Mouse (Mus musculus) liver, postnatal 0 days (tissue): Measurements from ENCODE around the gene Ap3d1. TPM values are rescaled to one million over a fixed set of nuclear protein-coding genes. Genes with fewer than 3 reads are reported as not detected.
A peak's percentile ranks its signal among the peaks of the same experiment; 100 is the strongest.

Experiments
- ATAC-seq: fragments of 200-750 bp; cut with Nextera tagmentation; 2 replicates; pipeline ENCODE4 v1.8.0; 2017; ENCODE audit warnings: mild to moderate bottlenecking, moderate library complexity
- DNase-seq: peaks from one replicate; pipeline ENCODE4 v3.0.0-alpha.2; 2016
- H3K27ac ChIP-seq: fragments of 300-500 bp; sonication (generic); 2 replicates; pipeline ENCODE4 v1.5.1; 2014; ENCODE audit warnings: antibody characterized with exemption, moderate library complexity, mild to moderate bottlenecking, low read depth
- H3K27me3 ChIP-seq: fragments of 300-500 bp; sonication (generic); 2 replicates; pipeline ENCODE4 v1.6.1; 2014; ENCODE audit warnings: low read length, control low read depth, mixed read lengths; ENCODE audit not compliant: insufficient read depth
- H3K36me3 ChIP-seq: fragments of 300-500 bp; sonication (generic); replicated peaks from 2 replicates; pipeline ENCODE4 v1.6.1; 2014; ENCODE audit warnings: mild to moderate bottlenecking, control low read depth, low read length, moderate library complexity, mixed read lengths; ENCODE audit not compliant: insufficient read depth
- H3K4me1 ChIP-seq: fragments of 300-500 bp; sonication (generic); 2 replicates; pipeline ENCODE4 v1.6.1; 2014; ENCODE audit warnings: antibody characterized with exemption, mild to moderate bottlenecking, control low read depth; ENCODE audit not compliant: insufficient read depth
- H3K4me2 ChIP-seq: fragments of 300-500 bp; sonication (generic); 2 replicates; pipeline ENCODE4 v1.6.1; 2014; ENCODE audit warnings: low read depth, mild to moderate bottlenecking, low read length, moderate library complexity, mixed read lengths
- H3K4me3 ChIP-seq: fragments of 300-500 bp; sonication (generic); 2 replicates; pipeline ENCODE4 v1.5.1; 2014; ENCODE audit warnings: low read depth, low read length
- H3K9ac ChIP-seq: fragments of 300-500 bp; sonication (generic); replicated peaks from 2 replicates; pipeline ENCODE4 v1.6.1; 2014; ENCODE audit warnings: mild to moderate bottlenecking, moderate library complexity
- H3K9me3 ChIP-seq: fragments of 300-500 bp; sonication (generic); 2 replicates; pipeline ENCODE4 v1.6.1; 2016; ENCODE audit warnings: mild to moderate bottlenecking, control low read depth, low read length, mixed read lengths
- CTCF ChIP-seq: sonication (generic); IDR thresholded peaks from 2 replicates; pipeline ENCODE4 v1.5.1; 2016; ENCODE audit warnings: antibody characterized with exemption, low read depth
- EP300 ChIP-seq: IDR thresholded peaks from 2 replicates; pipeline ENCODE4 v1.6.1; 2016; ENCODE audit warnings: antibody characterized with exemption, low read depth, mild to moderate bottlenecking
- WGBS: fragments of 180-500 bp; shearing (Covaris S2); extraction: QIAGEN DNeasy Blood & Tissue Kit; methylation state at CpG from one replicate; pipeline ENCODE4 v1.1.7; 2014; ENCODE audit not compliant: insufficient replicate concordance; 5-methylcytosine and 5-hydroxymethylcytosine counted together
- polyA plus RNA-seq: library from polyadenylated mRNA; unstranded; fragments of >200 nt; fragmentation: Nextera tagmentation; extraction: Ambion mirVana; gene quantifications from 2 replicates; pipeline ENCODE4 v1.2.1, GENCODE M21; 2015

The Ap3d1 gene
- polyA plus RNA-seq, 1 experiment from 2014 or later: 19.0 TPM

- H3K27me3 ChIP-seq: no peaks in the 10 kb centered on the region
- peak overlapping the region; percentile 91 for H3K27ac ChIP-seq
- DNase-seq (no peak), ATAC-seq (peak; percentile 48)
- H3K4me3 ChIP-seq: peak overlapping the region; percentile 99
- H3K36me3 ChIP-seq: no peaks in the 10 kb centered on the region
- peak overlapping the region; percentile 98 for H3K9ac ChIP-seq
- H3K4me2 ChIP-seq: peak overlapping the region; percentile 91
- TF ChIP-seq EP300 (no peak), CTCF (no peak)
- H3K9me3 ChIP-seq: no peaks in the 10 kb centered on the region
- H3K4me1 ChIP-seq: peaks cover 57% of the 10 kb centered on the region
- under 1% methylated on average over 34 of the region's 75 CpGs for WGBS
Measured at GRCm38 (mm10) chr10:80755291-80756015, 13.4 kb upstream of the Ap3d1 start.

GRCm38 (mm10) chr10:80754594-80755290 lies 12.7 kb upstream of the Ap3d1 start, which contains the start of gene Dot1l:
Gene Dot1l (plus strand): TSS chr10:80755206.
- Histone ChIP-seq H3K4me3 (peak within 1 kb of the TSS; percentile 99), H3K9me3 (no peaks in the 10 kb centered on the region), H3K27ac (peak within 1 kb of the TSS; percentile 91), H3K4me1 (peaks cover 54% of the 10 kb centered on the region), H3K27me3 (no peaks in the 10 kb centered on the region), H3K9ac (peak within 1 kb of the TSS; percentile 98), H3K36me3 (no peaks in the 10 kb centered on the region), H3K4me2 (peak within 1 kb of the TSS; percentile 91)
- ATAC-seq (peak; percentile 91), DNase-seq (peak; percentile 99)
- TF ChIP-seq EP300: no peak
- no peak for TF ChIP-seq CTCF
- 2% methylated on average over 27 of the region's 57 CpGs for WGBS

- ATAC-seq (peak; percentile 49), DNase-seq (peak; percentile 92)
- TF ChIP-seq EP300 (no peak), CTCF (no peak)
- Histone ChIP-seq H3K4me2 (peak overlapping the region; percentile 67), H3K4me1 (peaks cover 36% of the 10 kb centered on the region), H3K9me3 (no peaks in the 10 kb centered on the region), H3K36me3 (no peaks in the 10 kb centered on the region), H3K4me3 (peak overlapping the region; percentile 18; the same call in 1 of the 2 replicates), H3K9ac (peak overlapping the region; percentile 23; the same call in 1 of the 2 replicates), H3K27me3 (no peaks in the 10 kb centered on the region), H3K27ac (peak overlapping the region; percentile 67)
- 2% methylated on average over 6 of the region's 6 CpGs for WGBS
Measured at GRCm38 (mm10) chr10:80752079-80752625, 10.1 kb upstream of the Ap3d1 start.

- peak overlapping the region; percentile 23 for H3K9ac ChIP-seq
Measured at GRCm38 (mm10) chr10:80751188-80751832, 9.2 kb upstream of the Ap3d1 start.

GRCm38 (mm10) chr10:80748609-80749008 lies 6.5 kb upstream of the Ap3d1 start:
- H3K9me3 ChIP-seq: no peaks in the 10 kb centered on the region
- H3K4me3 ChIP-seq: no peak overlapping the region
- DNase-seq (peak; percentile 70), ATAC-seq (no peak)
- no peak overlapping the region for H3K9ac ChIP-seq
- H3K27me3 ChIP-seq: no peaks in the 10 kb centered on the region
- peaks cover 27% of the 10 kb centered on the region for H3K4me1 ChIP-seq
- no peaks in the 10 kb centered on the region for H3K36me3 ChIP-seq
- 5% methylated on average over 6 of the region's 6 CpGs for WGBS
- no peak overlapping the region for H3K27ac ChIP-seq
- no peak overlapping the region for H3K4me2 ChIP-seq
- TF ChIP-seq EP300: no peak
- TF ChIP-seq CTCF: no peak

More at GRCm38 (mm10) chr10:80751188-80751832, 9.2 kb upstream of the Ap3d1 start:
- WGBS: 3% methylated on average over 16 of the region's 16 CpGs
- H3K27ac ChIP-seq: peak overlapping the region; percentile 67
- H3K4me2 ChIP-seq: peak overlapping the region; percentile 67
- DNase-seq: peak; percentile 53
- no peaks in the 10 kb centered on the region for H3K36me3 ChIP-seq
- peak; percentile 1; the same call in 1 of the 2 replicates for ATAC-seq
- peaks cover 27% of the 10 kb centered on the region for H3K4me1 ChIP-seq
- H3K27me3 ChIP-seq: no peaks in the 10 kb centered on the region
- no peaks in the 10 kb centered on the region for H3K9me3 ChIP-seq
- TF ChIP-seq EP300 (no peak), CTCF (peak; percentile 67)
- peak overlapping the region; percentile 18; the same call in 1 of the 2 replicates for H3K4me3 ChIP-seq
